Mouse (Mus musculus): ENCODE measurements around the gene Terf2. TPM values are rescaled to one million over a fixed set of nuclear protein-coding genes. Genes with fewer than 3 reads are reported as not detected.
A peak's percentile ranks its signal among the peaks of the same experiment; 100 is the strongest.
"Not testable (repeated sequence)": the region's sequence is repeated elsewhere in the genome, so short reads cannot be mapped to it uniquely, and the experiment has no call there.

Gene Terf2
- total RNA-seq, 2 experiments from 2014 or later = 11.5 to 13.9 TPM

DNA sequence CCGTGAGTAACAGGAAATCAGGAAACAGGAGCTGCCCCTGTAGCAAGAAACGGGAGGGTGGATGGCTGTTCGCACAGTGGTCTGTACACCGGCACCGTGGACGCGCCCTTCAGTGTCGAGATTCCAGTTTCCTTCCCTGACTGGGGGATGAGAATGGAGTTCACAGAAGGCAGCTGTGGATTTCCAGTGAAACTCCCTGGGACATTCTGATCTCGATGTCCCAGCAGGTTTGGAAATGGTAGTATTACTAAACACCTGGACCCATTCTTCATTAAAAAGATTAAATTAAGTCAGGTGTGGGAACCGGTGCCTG lies 18.6 kb upstream of the Terf2 start:
- no peak for DNase-seq (ENCODE audit: low spot score)

- no peak for DNase-seq (ENCODE audit: low spot score)
Measured at GRCm38 (mm10) chr8:107114150-107115007, 18.0 kb upstream of the Terf2 start.

DNA sequence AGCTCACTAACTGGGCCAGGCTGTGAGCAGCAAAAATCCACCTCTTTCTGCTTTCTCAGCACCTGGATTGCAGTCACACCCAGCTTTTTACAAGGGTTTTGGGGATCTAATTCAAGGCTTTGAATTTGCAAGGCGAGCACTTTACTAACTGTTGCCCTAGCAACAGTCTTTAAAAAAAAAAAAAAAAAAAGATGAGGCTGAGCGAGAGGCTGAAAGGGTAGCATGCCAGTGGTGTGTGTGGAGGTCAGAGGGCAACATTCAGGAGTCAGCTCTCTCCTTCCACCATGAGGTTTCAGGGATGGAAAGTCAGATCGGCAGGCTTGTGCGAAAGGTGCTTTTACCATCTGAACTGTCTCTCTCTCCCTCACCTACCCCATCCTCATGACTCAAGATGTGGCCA lies 16.9 kb upstream of the Terf2 start:
- no peak for DNase-seq (ENCODE audit: low spot score)

DNA sequence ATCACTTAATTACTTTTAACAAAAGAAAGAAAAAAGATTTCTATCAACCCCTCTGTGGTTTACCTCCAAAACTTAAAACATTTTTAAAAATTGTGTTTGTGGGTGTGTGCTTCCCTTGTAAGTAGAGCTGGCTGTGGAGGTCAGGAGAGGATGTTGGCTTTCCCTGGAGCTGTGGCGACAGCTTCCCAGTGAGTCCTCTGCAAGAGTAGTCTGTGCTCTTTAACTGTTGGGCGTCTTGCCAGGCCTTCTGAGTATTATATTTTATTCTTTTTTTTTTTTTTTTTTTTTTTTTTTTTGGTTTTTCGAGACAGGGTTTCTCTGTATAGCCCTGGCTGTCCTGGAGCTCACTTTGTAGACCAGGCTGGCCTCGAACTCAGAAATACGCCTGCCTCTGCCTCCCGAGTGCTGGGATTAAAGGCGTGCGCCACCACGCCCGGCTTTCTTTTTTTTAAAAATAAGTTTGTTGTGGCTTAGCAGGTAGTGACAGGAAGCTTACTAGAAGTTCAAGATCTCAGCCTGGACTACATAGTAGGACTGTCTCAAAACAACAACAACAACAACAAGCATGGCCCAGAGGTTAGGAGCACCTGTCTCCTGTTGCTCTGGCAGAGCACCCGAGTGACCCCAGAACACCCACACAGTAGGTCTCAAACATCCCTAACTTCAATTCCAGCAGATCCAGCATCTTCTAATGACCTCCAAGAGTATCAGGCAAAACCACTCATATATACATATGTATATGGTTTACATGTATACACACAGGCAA lies 15.2 kb upstream of the Terf2 start:
- DNase-seq (ENCODE audit: low spot score) = no peak

GRCm38 (mm10) chr8:107110629-107111330 lies 14.4 kb upstream of the Terf2 start:
- DNase-seq (ENCODE audit: low spot score) = no peak

GRCm38 (mm10) chr8:107109816-107110435 lies 13.6 kb upstream of the Terf2 start:
- no peak for DNase-seq (ENCODE audit: low spot score)

DNA sequence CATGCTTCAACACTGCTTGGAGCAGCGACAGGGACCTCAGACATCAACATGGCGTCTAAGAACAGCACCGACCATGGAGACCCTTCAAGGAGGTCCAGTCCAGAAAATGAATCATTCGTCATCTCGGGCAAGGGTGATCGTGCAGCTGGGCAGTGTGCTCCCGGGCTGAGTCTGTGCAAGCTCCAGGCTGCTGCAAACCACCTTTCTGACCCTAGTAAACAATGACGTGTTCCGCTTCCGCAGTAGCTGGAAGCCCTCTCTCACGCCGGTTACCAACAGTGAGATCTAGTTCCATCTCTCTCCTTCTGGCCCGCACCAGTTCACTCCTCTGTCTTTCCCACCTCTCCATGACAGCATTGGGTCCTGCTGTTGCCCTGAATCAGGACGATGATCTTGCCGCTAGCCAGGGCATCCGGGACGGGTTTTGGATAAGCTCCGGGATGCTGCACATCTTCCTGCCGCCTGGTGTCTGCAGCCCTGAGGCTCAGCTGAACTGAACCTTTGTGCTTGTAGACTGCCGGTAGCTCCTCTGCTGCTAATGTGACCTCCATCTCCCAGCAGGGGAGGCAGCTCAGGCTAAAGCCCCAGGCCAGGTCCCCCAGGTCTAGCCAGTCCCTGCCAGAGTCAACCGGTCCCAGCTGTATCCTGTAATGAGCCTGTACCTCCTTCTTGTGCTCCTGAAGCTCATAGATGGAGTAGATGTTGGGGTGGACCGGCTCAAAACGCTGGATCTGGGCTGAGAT lies 12.8 kb upstream of the Terf2 start:
- DNase-seq (ENCODE audit: low spot score) = no peak

- DNase-seq (ENCODE audit: low spot score) = not testable (repeated sequence)
Measured at GRCm38 (mm10) chr8:107108089-107108488, 11.7 kb upstream of the Terf2 start.

GRCm38 (mm10) chr8:107104547-107104946 lies 8.2 kb upstream of the Terf2 start:
- DNase-seq (ENCODE audit: low spot score) = peak; percentile 82

GRCm38 (mm10) chr8:107100635-107101034 lies 4.3 kb upstream of the Terf2 start:
- no peak for DNase-seq (ENCODE audit: low spot score)

DNA sequence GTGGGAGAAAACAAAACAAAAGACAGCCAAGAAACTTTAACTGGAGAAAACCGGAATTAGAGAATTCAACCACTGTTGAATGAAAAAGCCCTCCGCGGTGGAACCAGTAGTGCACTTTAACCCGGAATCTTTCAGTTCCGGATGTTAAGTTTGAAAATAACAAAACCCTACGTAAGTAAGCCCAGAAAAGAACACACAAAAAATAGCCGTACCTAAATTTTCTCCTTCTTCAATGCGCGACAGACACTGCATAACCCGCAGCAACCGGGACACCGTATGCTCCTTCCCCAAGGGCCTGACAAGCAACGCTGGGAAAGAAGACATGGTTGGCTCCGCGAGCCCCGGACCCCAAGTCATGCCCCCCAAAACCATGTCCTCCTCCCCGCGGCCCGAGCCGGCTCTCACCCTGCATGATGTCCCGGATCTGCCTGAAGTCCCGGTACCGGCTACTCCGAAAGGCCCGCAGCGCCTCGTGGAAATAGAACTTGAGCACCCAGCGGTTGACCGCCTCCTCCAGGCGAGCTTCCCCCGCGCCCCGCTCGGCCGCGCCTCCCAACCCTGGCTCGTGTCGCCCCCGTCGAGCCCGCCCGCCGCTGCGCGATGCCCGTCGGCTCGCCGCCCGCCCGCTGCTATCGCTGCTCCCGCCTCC lies 506 bp downstream of the Terf2 start:
- DNase-seq (ENCODE audit: low spot score) = no peak

DNA sequence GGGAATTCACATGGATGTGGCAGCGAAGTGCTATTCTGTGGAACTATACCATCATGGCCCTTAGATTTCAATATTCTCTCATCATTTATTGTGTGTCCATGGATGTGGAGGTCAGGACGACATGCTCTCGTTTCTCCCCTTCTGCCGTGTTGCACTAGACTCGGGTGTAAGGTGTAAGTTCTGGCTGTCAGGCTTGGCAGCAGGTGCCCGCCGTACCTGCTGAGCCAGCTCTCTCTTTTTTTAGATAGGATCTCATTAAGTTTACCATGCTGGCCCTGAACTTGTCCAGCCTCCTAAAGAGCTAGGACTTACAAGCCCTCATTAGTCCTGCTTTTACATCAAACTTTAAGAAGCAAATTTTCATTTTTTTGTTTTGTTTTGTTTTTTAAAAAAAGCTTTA lies 5.8 kb downstream of the Terf2 start:
- DNase-seq (ENCODE audit: low spot score) = peak; percentile 59

GRCm38 (mm10) chr8:107088526-107089063 lies 7.8 kb downstream of the Terf2 start:
- DNase-seq (ENCODE audit: low spot score) = no peak

- DNase-seq (ENCODE audit: low spot score) = no peak
Measured at GRCm38 (mm10) chr8:107086018-107086417, 10.3 kb downstream of the Terf2 start.

GRCm38 (mm10) chr8:107085358-107085757 lies 11.0 kb downstream of the Terf2 start:
- DNase-seq (ENCODE audit: low spot score) = no peak

GRCm38 (mm10) chr8:107076239-107076888 lies 20.0 kb downstream of the Terf2 start:
- no peak for DNase-seq (ENCODE audit: low spot score)

GRCm38 (mm10) chr8:107074128-107074527 lies 22.2 kb downstream of the Terf2 start:
- DNase-seq (ENCODE audit: low spot score) = no peak

GRCm38 (mm10) chr8:107073706-107074105 lies 22.6 kb downstream of the Terf2 start:
- no peak for DNase-seq (ENCODE audit: low spot score)

Data from gastrocnemius, adult 18-20 months (tissue).